In the genomic region with DNA sequence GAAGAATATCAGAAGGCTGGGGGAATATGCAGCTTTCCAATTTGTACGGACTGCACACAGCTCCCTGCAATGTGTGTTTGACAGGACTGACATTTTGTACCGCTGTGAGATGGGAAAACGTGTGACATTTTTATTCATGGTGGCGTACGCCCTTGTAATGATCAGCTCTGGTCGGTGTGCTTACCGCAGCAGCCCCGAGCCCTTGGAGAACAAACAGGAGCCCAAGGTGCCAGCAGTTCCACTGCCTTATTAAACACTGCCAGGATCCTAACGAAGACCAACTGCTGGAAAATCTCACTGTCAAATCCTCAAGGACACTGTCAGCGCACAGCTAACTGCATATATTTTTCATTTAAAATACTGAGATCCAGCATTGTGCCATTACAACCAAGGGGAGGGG, we compare ENCODE assay signal across 28 mouse cellular contexts. TPM values are rescaled to one million over a fixed set of nuclear protein-coding genes. Genes with fewer than 3 reads are reported as not detected.
DNase-seq lines count a peak whose midpoint lies in the region; ATAC-seq and TF ChIP-seq lines count a peak whose summit lies in the region.
"Had no signal": no experiment of that assay in that cellular context is flagged by ENCODE, and none has a peak within 500 bp of the region (broad histone marks: within the 10 kb centered on the region; RNA-seq: fewer than 3 reads in every experiment).

No protein-coding gene starts in this region.

- no peaks in the 10 kb centered on the region for H3K27me3 ChIP-seq in forebrain, embryonic 13.5 days
- H3K27me3 ChIP-seq in forebrain, postnatal 0 days (ENCODE audit: insufficient read depth, low read length): no peaks in the 10 kb centered on the region
- H3K27me3 ChIP-seq in hindbrain, embryonic 15.5 days: no peaks in the 10 kb centered on the region
- H3K27me3 ChIP-seq in hindbrain, embryonic 10.5 days (ENCODE audit: insufficient read depth, poor library complexity, severe bottlenecking): no peaks in the 10 kb centered on the region
- no peaks in the 10 kb centered on the region for H3K27me3 ChIP-seq in hindbrain, postnatal 0 days (ENCODE audit: insufficient read depth, low read length)
- H3K27me3 ChIP-seq: embryonic facial prominence, embryonic 13.5 days; stomach, embryonic 15.5 days had no signal

- 48% methylated on average over 10 of the region's 10 CpGs for WGBS in forebrain, embryonic 13.5 days
- WGBS in forebrain, postnatal 0 days: 30% methylated on average over 10 of the region's 10 CpGs
- 49% methylated on average over 10 of the region's 10 CpGs for WGBS in hindbrain, embryonic 15.5 days
- 87% methylated on average over 10 of the region's 10 CpGs for WGBS in hindbrain, embryonic 10.5 days
- 53% methylated on average over 10 of the region's 10 CpGs for WGBS in hindbrain, postnatal 0 days

- ATAC-seq in forebrain, embryonic 13.5 days: no peak
- no peak for ATAC-seq in forebrain, postnatal 0 days
- no peak for ATAC-seq in hindbrain, embryonic 15.5 days (ENCODE audit: low FRiP score, low read depth)
- no peak for ATAC-seq in hindbrain, postnatal 0 days
- ATAC-seq: inflammation-experienced regulatory T-cells, adult 6 months had no signal

- no peak overlapping the region for H3K4me2 ChIP-seq in forebrain, embryonic 13.5 days
- H3K4me2 ChIP-seq in forebrain, postnatal 0 days (ENCODE audit: low read depth): no peak overlapping the region
- H3K4me2 ChIP-seq in hindbrain, embryonic 15.5 days: no peak overlapping the region
- H3K4me2 ChIP-seq in hindbrain, postnatal 0 days (ENCODE audit: low read depth, low read length): no peak overlapping the region
- H3K4me2 ChIP-seq: embryonic facial prominence, embryonic 13.5 days; heart, embryonic 11.5 days; stomach, embryonic 15.5 days had no signal

- no peak overlapping the region for H3K9ac ChIP-seq in forebrain, embryonic 13.5 days
- no peak overlapping the region for H3K9ac ChIP-seq in forebrain, postnatal 0 days
- no peak overlapping the region for H3K9ac ChIP-seq in hindbrain, embryonic 15.5 days
- H3K9ac ChIP-seq in hindbrain, postnatal 0 days (replicated peaks; ENCODE audit: low read length): no peak overlapping the region
- H3K9ac ChIP-seq: embryonic facial prominence, embryonic 13.5 days; liver, embryonic 14.5 days; stomach, embryonic 15.5 days had no signal

- no peaks in the 10 kb centered on the region for H3K9me3 ChIP-seq in forebrain, embryonic 13.5 days (replicated peaks)
- H3K9me3 ChIP-seq in forebrain, postnatal 0 days (ENCODE audit: low read length): no peaks in the 10 kb centered on the region
- H3K9me3 ChIP-seq in hindbrain, embryonic 15.5 days: no peaks in the 10 kb centered on the region
- no peaks in the 10 kb centered on the region for H3K9me3 ChIP-seq in hindbrain, embryonic 10.5 days
- no peaks in the 10 kb centered on the region for H3K9me3 ChIP-seq in hindbrain, postnatal 0 days (ENCODE audit: low read length)
- H3K9me3 ChIP-seq: embryonic facial prominence, embryonic 13.5 days; G1E; stomach, embryonic 15.5 days had no signal

- peaks cover 10% of the 10 kb centered on the region; the same call in 1 of the 2 replicates for H3K36me3 ChIP-seq in forebrain, embryonic 13.5 days (ENCODE audit: poor library complexity, severe bottlenecking)
- peaks cover 6% of the 10 kb centered on the region; the same call in 1 of the 2 replicates for H3K36me3 ChIP-seq in forebrain, postnatal 0 days (ENCODE audit: insufficient read depth)
- no peaks in the 10 kb centered on the region for H3K36me3 ChIP-seq in hindbrain, embryonic 15.5 days
- H3K36me3 ChIP-seq in hindbrain, embryonic 10.5 days: no peaks in the 10 kb centered on the region
- no peaks in the 10 kb centered on the region for H3K36me3 ChIP-seq in hindbrain, postnatal 0 days (ENCODE audit: insufficient read depth, low read length)

- DNase-seq in forebrain, postnatal 0 days: no peak
- DNase-seq in hindbrain, embryonic 10.5 days (ENCODE audit: low spot score): no peak
- no peak for DNase-seq in hindbrain, postnatal 0 days (ENCODE audit: low spot score)
- no peak for DNase-seq in c-Kit-positive CD71-positive TER-119-positive erythroid progenitor cells, embryonic 14.5 days (ENCODE audit: low spot score)
- DNase-seq in adrenal gland, adult 8-10 months: no peak
- DNase-seq: adrenal gland, postnatal 14 days; cerebellum, adult 18-20 months; gastrocnemius, postnatal 36 days; heart, adult 18-20 months; heart, postnatal 36 days; kidney, adult 11 months; kidney, postnatal 25 days; liver; lung, adult 2 months; lung, postnatal 10 days; right cerebral cortex, postnatal 25 days had no signal

- H3K27ac ChIP-seq in forebrain, embryonic 13.5 days: peak overlapping the region; percentile 32
- no peak overlapping the region for H3K27ac ChIP-seq in forebrain, postnatal 0 days (ENCODE audit: low read depth, low read length)
- H3K27ac ChIP-seq in hindbrain, embryonic 15.5 days (replicated peaks): peak overlapping the region; percentile 40
- H3K27ac ChIP-seq in hindbrain, embryonic 10.5 days: no peak overlapping the region
- peak overlapping the region; percentile 22; the same call in 1 of the 2 replicates for H3K27ac ChIP-seq in hindbrain, postnatal 0 days
- H3K27ac ChIP-seq: embryonic facial prominence, embryonic 13.5 days; liver, embryonic 14.5 days; macrophage; stomach, embryonic 15.5 days had no signal

- no peak overlapping the region for H3K4me3 ChIP-seq in forebrain, embryonic 13.5 days
- no peak overlapping the region for H3K4me3 ChIP-seq in forebrain, postnatal 0 days (ENCODE audit: low read depth, low read length)
- H3K4me3 ChIP-seq in hindbrain, embryonic 15.5 days: no peak overlapping the region
- no peak overlapping the region for H3K4me3 ChIP-seq in hindbrain, embryonic 10.5 days
- H3K4me3 ChIP-seq in hindbrain, postnatal 0 days (ENCODE audit: low read length): no peak overlapping the region
- H3K4me3 ChIP-seq: embryonic facial prominence, embryonic 13.5 days; stomach, embryonic 15.5 days had no signal

- peaks cover 48% of the 10 kb centered on the region for H3K4me1 ChIP-seq in forebrain, embryonic 13.5 days
- no peaks in the 10 kb centered on the region for H3K4me1 ChIP-seq in forebrain, postnatal 0 days (ENCODE audit: insufficient read depth)
- peaks cover 30% of the 10 kb centered on the region for H3K4me1 ChIP-seq in hindbrain, embryonic 15.5 days (replicated peaks)
- H3K4me1 ChIP-seq in hindbrain, embryonic 10.5 days (replicated peaks): peaks cover 25% of the 10 kb centered on the region
- peaks cover 15% of the 10 kb centered on the region; the same call in 1 of the 2 replicates for H3K4me1 ChIP-seq in hindbrain, postnatal 0 days (ENCODE audit: insufficient read depth, low read length)
- H3K4me1 ChIP-seq: stomach, embryonic 15.5 days had no signal

- no peak for TF ChIP-seq CTCF in forebrain, postnatal 0 days (IDR thresholded peaks at IDR 0.05; ENCODE audit: low read depth)
- TF ChIP-seq CTCF in hindbrain, postnatal 0 days (IDR thresholded peaks at IDR 0.05; ENCODE audit: low read depth): no peak

RNA-seq across cellular contexts. Expression of gene Crb2, which starts 56.2 kb away (rescaled TPM):
- 9.1 and 12.8 TPM in 2 replicates for polyA plus RNA-seq in forebrain, embryonic 13.5 days (2015; fragmentation: Nextera tagmentation; extraction: Ambion mirVana)
- 3.8 and 6.0 TPM in 2 replicates for total RNA-seq in forebrain, postnatal 0 days (2014; rRNA removed)
- polyA plus RNA-seq in forebrain, postnatal 0 days (2015; fragmentation: Nextera tagmentation; extraction: Ambion mirVana): 1.5 and 2.7 TPM in 2 replicates
- 5.1 and 5.9 TPM in 2 replicates for polyA plus RNA-seq in hindbrain, embryonic 15.5 days (2015; fragmentation: Nextera tagmentation; extraction: Ambion mirVana)
- 19.5 and 20.5 TPM in 2 replicates for polyA plus RNA-seq in hindbrain, embryonic 10.5 days (2016; fragmentation: Nextera tagmentation; extraction: Ambion mirVana)
- 10.9 and 20.1 TPM in 2 replicates for total RNA-seq in hindbrain, postnatal 0 days (2014; rRNA removed)
- 2.4 and 3.4 TPM in 2 replicates for polyA plus RNA-seq in hindbrain, postnatal 0 days (2015; fragmentation: Nextera tagmentation; extraction: Ambion mirVana)
- 1 to 10 TPM in 1 of 4 experiments, under 1 TPM in 3; 0.20 to 1.1 (median 0.57) TPM for total RNA-seq in adrenal gland, adult 8-10 months (2022)
- total RNA-seq: common myeloid progenitor, adult 5-6 weeks; megakaryocyte-erythroid progenitor cell, adult 5-6 weeks; neutrophil, adult 5-6 weeks had no signal
- polyA plus RNA-seq: G1E; inflammation-experienced regulatory T-cells, adult 6 months; macrophage had no signal

Comparison
In these comparisons a context has a peak if more than half of its experiments do, and no peak if none do; other contexts are left out.
1. H3K27ac ChIP-seq: peak in forebrain, embryonic 13.5 days (single experiment), hindbrain, embryonic 15.5 days (single experiment) and hindbrain, postnatal 0 days (single experiment); none in forebrain, postnatal 0 days (single experiment) and hindbrain, embryonic 10.5 days (single experiment).